Mouse (Mus musculus) mesoderm, embryonic 11.5 days (tissue): ENCODE data around the gene Slc8b1.
"Not testable (repeated sequence)": the region's sequence is repeated elsewhere in the genome, so short reads cannot be mapped to it uniquely, and the experiment has no call there.

ENCODE experiments used
- DNase-seq: peaks from one replicate; pipeline ENCODE4 v3.0.0-alpha.2; 2012; ENCODE audit warnings: low read depth, low spot score

Slc8b1 gene

DNA sequence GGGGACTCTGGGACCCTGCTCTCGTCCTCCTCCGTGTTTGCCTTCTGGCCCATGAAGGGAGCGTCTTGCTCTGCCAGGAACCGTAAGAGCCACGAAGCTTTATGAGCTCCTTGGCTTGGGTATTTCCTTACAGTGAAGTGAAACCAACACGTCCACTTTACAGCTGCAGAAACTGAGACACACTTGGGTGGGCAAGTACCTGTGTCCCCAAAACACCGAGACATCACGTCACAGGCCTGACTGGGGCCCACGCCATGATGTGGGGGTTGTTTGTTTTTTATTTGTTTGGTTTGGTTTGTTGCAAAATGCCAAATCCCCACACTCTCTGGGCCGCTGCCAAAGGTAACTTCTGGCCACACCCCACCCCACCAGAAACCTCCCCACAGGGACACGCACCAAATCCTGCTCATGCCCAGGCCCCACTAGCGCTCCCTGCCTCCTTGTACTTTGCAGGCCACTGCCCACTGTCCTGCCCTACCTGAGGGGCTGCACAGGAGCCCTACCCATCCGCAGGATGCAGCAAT, 15.2 kb upstream of the Slc8b1 start:
- no peak for DNase-seq

DNA sequence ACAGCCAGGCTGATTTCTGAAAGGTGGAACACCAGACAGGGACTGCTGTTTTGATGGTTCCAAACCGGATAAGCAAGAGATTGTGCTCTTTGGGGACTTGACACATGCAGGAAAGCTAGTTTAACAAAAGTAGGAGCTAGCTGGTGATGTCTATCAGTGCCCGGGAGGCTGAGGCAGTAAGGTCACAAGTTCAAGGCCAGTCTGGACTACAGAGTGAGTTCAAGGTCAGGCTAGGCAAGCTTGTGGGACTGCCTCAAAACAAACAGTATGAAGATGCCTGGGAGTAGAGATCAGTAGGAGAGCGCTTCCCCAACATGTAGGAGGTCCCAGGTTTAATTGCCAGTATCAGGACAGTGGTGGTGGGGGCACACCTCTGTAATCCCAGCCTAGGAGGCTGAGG, 13.9 kb upstream of the Slc8b1 start:
- no peak for DNase-seq

DNA sequence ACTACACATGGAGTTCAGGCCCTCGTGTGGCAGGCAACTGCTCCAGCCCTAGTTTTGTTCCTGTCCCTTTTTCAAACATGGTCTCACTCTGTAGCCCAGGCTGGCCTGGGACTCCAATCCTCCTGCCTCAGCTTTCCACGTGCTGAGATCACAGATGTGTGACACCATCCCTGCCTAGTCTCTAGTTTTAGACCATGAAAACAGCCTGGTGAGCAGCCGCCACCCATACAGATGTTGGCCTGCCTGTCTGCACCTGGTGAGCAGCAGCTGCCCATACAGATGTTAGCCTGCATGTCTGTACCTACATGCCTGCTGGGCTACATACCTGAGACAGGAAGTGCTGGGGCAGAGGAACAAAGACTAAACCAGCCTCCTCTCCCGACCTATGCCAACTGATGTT, 11.8 kb upstream of the Slc8b1 start:
- no peak for DNase-seq

DNA sequence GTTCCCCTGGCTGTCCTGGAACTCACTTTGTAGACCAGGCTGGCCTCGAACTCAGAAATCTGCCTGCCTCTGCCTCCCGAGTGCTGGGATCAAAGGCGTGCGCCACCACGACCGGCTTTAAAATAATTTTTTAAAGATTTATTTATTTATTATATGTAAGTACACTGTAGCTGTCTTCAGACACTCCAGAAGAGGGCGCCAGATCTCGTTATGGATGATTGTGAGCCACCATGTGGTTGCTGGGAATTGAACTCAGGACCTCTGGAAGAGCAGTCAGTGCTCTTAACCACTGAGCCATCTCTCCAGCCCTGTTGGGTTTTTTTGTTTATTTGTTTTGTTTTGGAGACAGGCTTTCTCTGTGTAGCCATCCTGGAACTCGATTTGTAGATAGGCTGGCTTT, 10.4 kb upstream of the Slc8b1 start:
- not testable (repeated sequence) for DNase-seq

DNA sequence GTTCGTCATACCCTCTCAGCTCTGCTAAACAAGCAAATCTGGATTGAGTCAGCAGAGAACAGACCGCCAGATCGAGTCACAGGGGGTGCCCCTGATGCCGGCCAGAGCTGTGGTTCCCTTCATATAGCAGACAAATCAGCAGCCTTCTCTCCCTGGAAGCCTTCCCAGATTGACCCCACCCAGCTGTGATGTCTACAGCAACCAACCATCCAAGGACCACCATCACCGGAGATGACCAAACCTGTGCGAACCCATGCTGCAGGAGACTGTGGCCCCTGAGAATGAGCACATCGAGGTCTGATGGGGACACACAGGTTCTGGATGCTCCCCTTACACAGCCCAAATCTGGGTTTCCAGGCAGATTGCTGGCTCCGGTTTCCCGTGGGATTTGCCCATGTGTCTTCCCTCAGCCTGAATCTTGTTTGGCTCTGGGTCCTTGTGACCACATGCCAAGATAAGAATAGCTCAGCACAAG, 8.8 kb upstream of the Slc8b1 start:
- DNase-seq: no peak

- DNase-seq: no peak
These were observed 8.3 kb upstream of the Slc8b1 start for GRCm38 (mm10) chr5:120502675-120503143.

- DNase-seq: peak; percentile 91
These were observed 7.7 kb upstream of the Slc8b1 start, which contains the start of gene Plbd2 for GRCm38 (mm10) chr5:120503144-120503795. Gene Plbd2 (minus strand): TSS chr5:120503625.

- DNase-seq: peak; percentile 82
These were observed 5.6 kb upstream of the Slc8b1 start for GRCm38 (mm10) chr5:120505368-120505767.

GRCm38 (mm10) chr5:120505781-120506180, 5.2 kb upstream of the Slc8b1 start:
- DNase-seq: no peak

- no peak for DNase-seq
These were observed 4.5 kb upstream of the Slc8b1 start for GRCm38 (mm10) chr5:120506490-120506889.

GRCm38 (mm10) chr5:120507311-120507710, 3.7 kb upstream of the Slc8b1 start:
- no peak for DNase-seq

DNA sequence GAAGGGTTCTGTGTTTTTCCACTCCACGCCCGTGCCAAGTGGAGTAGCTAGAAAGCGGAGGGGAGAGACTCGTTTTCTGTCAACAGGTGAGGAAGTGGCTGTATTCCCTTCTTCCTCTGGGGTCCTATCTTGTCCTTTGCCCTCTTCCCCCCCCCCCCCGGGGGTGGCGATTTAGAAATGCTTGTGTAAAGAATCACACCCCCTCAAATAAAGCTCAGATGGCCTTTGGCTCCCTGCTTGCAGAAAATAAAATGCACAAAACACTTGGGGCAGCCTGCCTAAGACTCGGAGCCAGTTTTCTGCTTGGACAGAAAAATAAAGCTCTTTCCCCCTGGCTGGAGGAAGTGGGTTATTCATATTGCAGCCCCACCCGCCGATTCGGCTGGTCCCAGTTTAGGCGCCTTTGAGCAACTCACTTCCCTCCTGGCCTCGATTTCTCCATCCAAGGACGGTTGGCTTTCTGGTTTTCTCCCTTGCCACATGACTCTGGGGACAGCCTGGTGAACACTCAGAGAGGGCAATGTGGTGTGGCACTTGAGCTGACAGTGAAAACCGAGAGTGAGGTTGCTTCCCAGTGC, 764 bp downstream of the Slc8b1 start:
- DNase-seq: no peak

DNA sequence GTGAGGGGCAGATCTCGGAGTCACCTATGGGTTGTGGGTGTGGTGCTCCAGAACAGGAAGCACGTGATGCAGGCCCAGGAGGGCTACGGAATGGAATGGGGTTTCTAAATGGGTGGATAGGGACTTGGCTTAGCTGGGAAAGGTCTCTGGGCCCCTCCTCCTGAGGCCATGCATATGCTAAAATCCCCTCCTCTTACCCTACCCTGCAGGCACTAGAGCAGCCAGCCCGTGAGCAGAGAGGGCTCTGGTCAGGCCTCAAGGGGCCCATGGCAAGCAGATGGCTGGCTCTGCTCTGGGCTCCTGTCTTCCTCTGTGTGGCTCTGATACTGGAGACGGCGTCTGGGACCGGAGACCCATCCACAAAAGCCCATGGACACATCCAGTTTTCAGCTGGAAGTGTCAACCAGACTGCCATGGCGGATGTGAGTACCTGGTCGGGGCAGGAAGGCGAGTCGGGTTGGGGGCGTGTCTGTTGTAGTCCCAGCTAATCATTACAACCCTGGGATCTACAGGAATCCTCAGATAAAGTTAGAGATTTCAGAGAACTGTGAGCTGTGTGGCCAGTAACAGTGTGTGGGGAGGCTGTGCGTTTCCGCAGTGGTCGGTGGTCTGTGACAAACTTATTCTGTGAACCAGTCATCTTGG, 2.1 kb downstream of the Slc8b1 start:
- DNase-seq: no peak

- DNase-seq: no peak
These were observed 3.2 kb downstream of the Slc8b1 start for GRCm38 (mm10) chr5:120514031-120514677.

DNA sequence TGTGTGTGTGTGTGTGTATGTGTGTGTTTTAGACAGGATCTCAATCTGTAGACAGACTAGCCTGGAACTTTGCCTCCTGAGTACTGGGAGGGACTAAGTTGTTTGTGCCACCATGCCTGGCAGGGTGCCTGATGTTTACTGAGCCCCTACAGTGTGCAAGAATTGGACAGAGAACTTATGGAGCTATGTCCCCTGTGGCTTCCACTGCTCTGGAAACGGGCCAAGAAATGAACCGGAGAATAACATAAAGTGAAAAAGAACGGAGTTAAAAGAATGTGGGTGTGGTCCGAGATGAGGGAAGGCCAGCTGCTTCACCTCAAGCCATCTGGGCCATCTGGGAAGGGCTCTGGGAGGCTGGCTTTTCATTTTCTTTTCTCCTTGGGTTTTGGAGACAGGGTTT, 3.8 kb downstream of the Slc8b1 start:
- DNase-seq: no peak

- no peak for DNase-seq
These were observed 4.5 kb downstream of the Slc8b1 start for GRCm38 (mm10) chr5:120515451-120515850.

GRCm38 (mm10) chr5:120516221-120516984, 5.4 kb downstream of the Slc8b1 start:
- no peak for DNase-seq

DNA sequence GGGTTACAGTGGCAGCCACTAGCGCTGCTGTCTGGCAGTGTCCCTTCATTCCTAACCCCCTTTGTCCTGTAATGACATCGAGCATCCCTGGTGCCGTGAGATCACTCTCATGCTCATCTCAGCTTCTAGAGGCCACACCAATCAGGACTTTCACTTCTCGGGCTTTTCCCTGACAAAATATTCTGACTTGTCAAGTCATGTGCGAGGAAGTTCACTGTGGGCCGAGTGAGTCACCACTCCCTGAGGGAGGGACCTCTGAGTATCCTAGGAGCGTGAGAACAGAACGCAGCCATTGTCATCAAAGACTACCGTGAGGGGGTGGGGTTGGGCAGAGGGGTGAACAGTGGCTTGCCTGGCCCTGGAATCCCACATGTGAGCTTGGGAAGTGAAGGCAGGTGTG, 6.6 kb downstream of the Slc8b1 start:
- DNase-seq: no peak

GRCm38 (mm10) chr5:120522649-120523048, 11.7 kb downstream of the Slc8b1 start:
- DNase-seq: no peak

- DNase-seq: no peak
These were observed 13.8 kb downstream of the Slc8b1 start for GRCm38 (mm10) chr5:120524736-120525135.

- DNase-seq: no peak
These were observed 14.8 kb downstream of the Slc8b1 start for GRCm38 (mm10) chr5:120525737-120526136.
